Comparison of ENCODE assay signal across 9 mouse cellular contexts in genomic region chr17:31061346-31062095, GRCm38 (mm10). TPM values are rescaled to one million over a fixed set of nuclear protein-coding genes. Genes with fewer than 3 reads are reported as not detected.
DNase-seq lines count a peak whose midpoint lies in the region; ATAC-seq and TF ChIP-seq lines count a peak whose summit lies in the region.
"Had no signal": no experiment of that assay in that cellular context is flagged by ENCODE, and none has a peak within 500 bp of the region (broad histone marks: within the 10 kb centered on the region; RNA-seq: fewer than 3 reads in every experiment).

No protein-coding gene starts in this region.

- no peak overlapping the region for H3K9ac ChIP-seq in liver, embryonic 11.5 days (ENCODE audit: low read depth, low read length)

- H3K4me1 ChIP-seq in bone marrow macrophage, adult 2 months (ENCODE audit: control insufficient read depth, insufficient read depth, low read length) = peaks cover 30% of the 10 kb centered on the region
- H3K4me1 ChIP-seq in liver, embryonic 11.5 days (replicated peaks; ENCODE audit: control insufficient read depth, insufficient read depth, low read length) = peaks cover 38% of the 10 kb centered on the region

- no peak for TF ChIP-seq POLR2A in bone marrow macrophage, adult 2 months (IDR thresholded peaks at IDR 0.05; ENCODE audit: borderline replicate concordance, low read depth, low read length)

- TF ChIP-seq CTCF in gastrocnemius, adult 2 months (IDR thresholded peaks at IDR 0.05) = no peak
- TF ChIP-seq CTCF in left cerebral cortex, adult 2 months (IDR thresholded peaks at IDR 0.05) = no peak
- no peak for TF ChIP-seq CTCF in bone marrow macrophage, adult 2 months (IDR thresholded peaks at IDR 0.05; ENCODE audit: low read depth, low read length)

- no peaks in the 10 kb centered on the region for H3K36me3 ChIP-seq in liver, embryonic 11.5 days (ENCODE audit: control insufficient read depth, insufficient read depth, low read length)

- peak overlapping the region; percentile 46 for H3K4me2 ChIP-seq in liver, embryonic 11.5 days

- no peak for DNase-seq in gastrocnemius, adult 2 months
- DNase-seq in gastrocnemius, adult 8-10 months (ENCODE audit: low spot score in 2 of 2) = no peak
- DNase-seq in left cerebral cortex, adult 2 months (ENCODE audit: extremely low spot score in 1 of 2, low spot score in 2 of 2) = no peak
- no peak for DNase-seq in left cerebral cortex, adult 8-10 months (ENCODE audit: low spot score in 2 of 2)
- no peak for DNase-seq in liver, embryonic 11.5 days (ENCODE audit: low spot score)
- DNase-seq in gastrocnemius, postnatal 10 days = no peak
- DNase-seq in kidney, adult 9 months = no peak

- peak overlapping the region; percentile 8; the same call in 1 of the 2 replicates for H3K4me3 ChIP-seq in gastrocnemius, adult 2 months
- no peak overlapping the region for H3K4me3 ChIP-seq in left cerebral cortex, adult 2 months
- H3K4me3 ChIP-seq in bone marrow macrophage, adult 2 months (ENCODE audit: insufficient read depth, low read length) = peak overlapping the region; percentile 97
- no peak overlapping the region for H3K4me3 ChIP-seq in liver, embryonic 11.5 days (ENCODE audit: low read depth, low read length)

- H3K27ac ChIP-seq in gastrocnemius, adult 2 months = peak overlapping the region; percentile 66
- peak overlapping the region; percentile 34; the same call in 1 of the 2 replicates for H3K27ac ChIP-seq in left cerebral cortex, adult 2 months
- H3K27ac ChIP-seq in bone marrow macrophage, adult 2 months (ENCODE audit: insufficient read depth, low read depth, low read length) = peak overlapping the region; percentile 94
- no peak overlapping the region; the same call in 1 of the 2 replicates for H3K27ac ChIP-seq in liver, embryonic 11.5 days (ENCODE audit: low read depth, low read length)

- intact Hi-C loops in gastrocnemius, adult 2 months (cut with DNase I) = no loop called here
- intact Hi-C loops in left cerebral cortex, adult 2 months (cut with DNase I) = no loop called here

- no peaks in the 10 kb centered on the region for H3K9me3 ChIP-seq in liver, embryonic 11.5 days (ENCODE audit: control insufficient read depth, low read length)

- ATAC-seq in liver, embryonic 11.5 days (replicated peaks; ENCODE audit: low FRiP score) = 0 out of 2 replicates have a peak, but pooled peaks have one; percentile 27
- ATAC-seq: forebrain, embryonic 16.5 days had no signal

- peaks cover 23% of the 10 kb centered on the region for H3K27me3 ChIP-seq in liver, embryonic 11.5 days (replicated peaks; ENCODE audit: control insufficient read depth, insufficient read depth, low read length)

- 63% methylated on average over 3 of the region's 3 CpGs for WGBS in liver, embryonic 11.5 days

RNA-seq across cellular contexts. Expression of gene Abcg1, which starts 4.0 kb away (rescaled TPM):
- total RNA-seq in gastrocnemius, adult 2 months (2021) = 1 to 10 TPM in 1 of 2 experiments, under 1 TPM in 1; 0.89 to 2.5 TPM
- total RNA-seq in gastrocnemius, adult 8-10 months (2022) = 1 to 10 TPM; 1.2 to 1.8 (median 1.5) TPM
- 10 to 100 TPM; 76.5 to 77.6 TPM for total RNA-seq in left cerebral cortex, adult 2 months (2021)
- total RNA-seq in left cerebral cortex, adult 8-10 months (2022) = 10 to 100 TPM; 83.1 to 94.3 (median 83.4) TPM
- polyA plus RNA-seq in bone marrow macrophage, adult 2 months (2012; ENCODE audit: insufficient read depth, insufficient read length, missing spikeins) = 56.3 and 61.5 TPM in 2 replicates
- polyA plus RNA-seq in liver, embryonic 11.5 days (2014; fragmentation: Nextera tagmentation; extraction: Ambion mirVana) = 6.5 and 6.7 TPM in 2 replicates
- 1 to 10 TPM; 4.0 to 4.8 TPM for total RNA-seq in gastrocnemius, postnatal 10 days (2021)

Comparison
In these comparisons a context has a peak if more than half of its experiments do, and no peak if none do; other contexts are left out.
1. H3K4me3 ChIP-seq: peak in gastrocnemius, adult 2 months (single experiment) and bone marrow macrophage, adult 2 months (single experiment); none in left cerebral cortex, adult 2 months (single experiment) and liver, embryonic 11.5 days (single experiment).
2. RNA of gene Abcg1, which starts 4.0 kb away (total RNA-seq): 83.1 to 94.3 TPM in left cerebral cortex, adult 8-10 months and 76.5 to 77.6 TPM in left cerebral cortex, adult 2 months; 4.0 to 4.8 TPM in gastrocnemius, postnatal 10 days, 0.89 to 2.5 TPM in gastrocnemius, adult 2 months and 1.2 to 1.8 TPM in gastrocnemius, adult 8-10 months; every median in the first group is over 10 times any median in the second.